Mouse (Mus musculus) embryo, embryonic 10.5 days (tissue): ENCODE results near the gene Hmgb3.

Experiments
- DNase-seq: peaks from one replicate; pipeline ENCODE4 v3.0.0-alpha.2; 2015; ENCODE audit warnings: low spot score

The Hmgb3 gene

DNA sequence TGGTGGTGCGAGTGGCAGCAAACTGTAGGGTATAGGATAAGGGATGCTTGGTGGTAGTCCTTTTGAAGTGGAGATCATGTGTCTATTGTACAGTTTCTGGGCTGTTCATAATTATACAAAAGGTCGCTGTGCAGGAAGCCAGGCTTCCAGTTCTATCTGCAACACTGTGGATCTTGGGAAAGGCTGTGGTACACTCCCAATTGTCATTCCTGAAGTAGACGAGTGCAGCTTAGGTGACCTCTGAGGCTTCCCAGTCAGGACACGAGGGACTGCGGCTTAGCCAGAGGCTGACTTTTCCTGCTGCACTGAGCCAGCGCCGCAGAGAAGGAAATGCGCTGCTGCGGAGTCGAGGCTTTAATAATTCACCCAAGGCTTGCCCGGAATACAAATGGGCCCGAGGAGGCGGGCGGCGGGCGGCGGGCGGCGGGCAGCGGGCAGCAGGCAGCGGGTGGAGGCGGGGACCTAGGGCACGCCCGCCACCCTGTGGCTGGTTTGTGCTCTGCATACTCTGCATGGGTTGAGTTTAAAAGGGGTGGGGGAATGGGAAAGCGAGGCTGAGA lies 45.4 kb downstream of the Hmgb3 start:
- DNase-seq = peak; percentile 70
